Mouse (Mus musculus): Measurements from ENCODE around the gene Furin.

GRCm38 (mm10) chr7:80377471-80377870 is 27.8 kb downstream of the Furin start:
- TF ChIP-seq POLR2A (IDR thresholded peaks at IDR 0.05; ENCODE audit: low read depth, low read length), result no peak
- peak; percentile 79; the same call in 1 of the 2 replicates for TF ChIP-seq CTCF (IDR thresholded peaks at IDR 0.05; ENCODE audit: extremely low read depth, insufficient read depth, insufficient read length, insufficient replicate concordance)
